Mouse (Mus musculus) Patski (cell line): ENCODE results near the gene Hoxa10. TPM values are rescaled to one million over a fixed set of nuclear protein-coding genes. Genes with fewer than 3 reads are reported as not detected.

ENCODE experiments used
- ATAC-seq: fragments of 100-300 bp; one replicate; pipeline ENCODE4 v1.8.0; 2021
- CTCF ChIA-PET: fragments of 350-600 bp; sonication (Branson Sonifier 250); formaldehyde crosslinking; loops from one replicate; lab custom pipeline; 2022; ENCODE audit warnings: inconsistent platforms; lab: Charles Lee
- POLR2A ChIA-PET: fragments of 350-600 bp; sonication (Branson Sonifier 250); formaldehyde crosslinking; loops from one replicate; lab custom pipeline; 2022; ENCODE audit warnings: antibody characterized with exemption, inconsistent platforms; lab: Charles Lee
- DNase-seq: peaks from one replicate; pipeline ENCODE4 v3.0.0-alpha.2; 2011; ENCODE audit warnings: low read depth, low spot score
- H3K27me3 ChIP-seq: fragments of 371-371 bp; one replicate; pipeline ENCODE4 v1.5.1; 2021
- CTCF ChIP-seq: fragments of 100-300 bp; IDR thresholded peaks from one replicate; pipeline ENCODE4 v1.5.1; 2021
- in situ Hi-C: fragments of 300-500 bp; cut with MboI; formaldehyde crosslinking; loops from 3 replicates; pipeline ENCODE4 v1.11.1; 2018; ENCODE audit warnings: low pct_unique_long_range_greater_than_20kb, mixed read lengths
- polyA plus RNA-seq: library from polyadenylated mRNA; unstranded; gene quantifications from one replicate; pipeline ENCODE4 v1.2.3, GENCODE M21; 2021

Hoxa10 gene
- 104 TPM for polyA plus RNA-seq

GRCm38 (mm10) chr6:52240389-52241000 lies at the start of gene Hoxa10:
Gene Hoxa10, minus strand, starts transcription at chr6:52240854.
- ChIA-PET POLR2A (interaction anchor here (0.7 to 37.4 kb wide), 7 partner anchors 12 to 771 kb away, joined by 3 to 778 read pairs (median 4); partner anchors contain the start of genes 5730596B20Rik, Cbx3, Gm28308 and Hnrnpa2b1), CTCF (interaction anchor here (0.7 to 3.4 kb wide), 15 partner anchors 9 to 80 kb away, joined by 3 to 20 read pairs (median 4); partner anchors contain the start of genes Hoxa7 and Hoxa9)
- peak; percentile 59 for ATAC-seq
- in situ Hi-C loops = loop anchor here (25.0 kb wide), 1 partner anchor 1253 kb away; no protein-coding TSS in a partner anchor
- no peak for DNase-seq
- TF ChIP-seq CTCF = no peak
- no peaks in the 10 kb centered on the region for H3K27me3 ChIP-seq

GRCm38 (mm10) chr6:52290186-52290585 lies 49.5 kb upstream of the Hoxa10 start:
- in situ Hi-C loops = no loop called here
- no peak for ATAC-seq
- H3K27me3 ChIP-seq = no peaks in the 10 kb centered on the region
- POLR2A ChIA-PET = no interaction called here
- CTCF ChIA-PET = no interaction called here
- no peak for DNase-seq
- no peak for TF ChIP-seq CTCF

DNA sequence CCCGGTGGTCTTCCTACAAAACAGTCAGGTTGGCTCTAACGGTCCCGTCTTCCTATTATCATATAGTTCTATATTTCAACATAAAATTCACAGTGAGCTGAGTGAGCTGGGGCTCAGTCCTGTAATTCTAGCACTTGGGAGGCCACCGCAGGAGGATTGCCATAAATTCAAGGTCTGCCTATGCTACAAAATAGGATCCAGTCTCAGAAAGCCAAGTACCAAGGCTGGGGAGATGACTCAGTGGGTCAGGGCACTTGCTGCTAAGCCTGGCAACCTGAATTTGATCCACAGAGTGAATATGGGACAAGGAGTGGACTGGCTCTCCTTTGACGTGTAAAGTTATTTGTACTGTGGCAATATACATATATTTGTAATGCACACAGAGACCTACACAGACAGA lies 43.2 kb upstream of the Hoxa10 start:
- ATAC-seq = no peak
- ChIA-PET POLR2A (interaction anchor here (0.7 kb wide), 1 partner anchor 292 kb away, joined by 3 read pairs; no protein-coding TSS in a partner anchor), CTCF (no interaction called here)
- H3K27me3 ChIP-seq = no peaks in the 10 kb centered on the region
- TF ChIP-seq CTCF = no peak
- DNase-seq = no peak
- in situ Hi-C loops = no loop called here

DNA sequence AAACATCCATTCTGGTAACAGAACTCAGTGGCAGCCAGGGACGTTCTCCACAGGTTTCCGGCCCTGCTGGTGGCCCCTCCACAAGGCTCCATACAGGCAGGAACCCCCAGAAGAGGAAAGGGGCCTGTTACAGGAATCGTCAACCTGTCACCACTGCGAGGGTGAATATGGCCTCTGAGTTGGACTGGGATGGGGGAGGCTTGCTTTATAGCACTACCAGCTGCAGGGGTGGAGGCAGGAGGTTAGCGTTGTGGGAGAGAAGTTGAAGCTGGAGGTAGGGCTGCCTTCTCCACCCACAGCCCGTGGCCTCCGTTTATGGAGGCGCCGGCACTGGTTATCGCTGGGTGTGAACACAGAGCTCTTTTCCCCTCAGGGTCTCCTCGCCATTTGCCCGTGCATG lies 40.4 kb upstream of the Hoxa10 start:
- ATAC-seq = no peak
- CTCF ChIA-PET = no interaction called here
- no peak for TF ChIP-seq CTCF

GRCm38 (mm10) chr6:52276920-52277319 lies 36.3 kb upstream of the Hoxa10 start:
- no peak for ATAC-seq
- ChIA-PET CTCF (interaction anchor here (1.0 to 1.9 kb wide), 3 partner anchors 16 to 323 kb away, joined by 3 to 5 read pairs (median 3); no protein-coding TSS in a partner anchor), POLR2A (no interaction called here)
- DNase-seq = no peak
- H3K27me3 ChIP-seq = no peaks in the 10 kb centered on the region
- no peak for TF ChIP-seq CTCF
- in situ Hi-C loops = no loop called here

More for the DNA sequence above, 40.4 kb upstream of the Hoxa10 start:
- in situ Hi-C loops = no loop called here
- no peak for DNase-seq
- POLR2A ChIA-PET = no interaction called here
- H3K27me3 ChIP-seq = no peaks in the 10 kb centered on the region

- ChIA-PET CTCF (interaction anchor here (1.5 to 1.9 kb wide), 2 partner anchors 19 to 324 kb away, joined by 3 to 5 read pairs; no protein-coding TSS in a partner anchor), POLR2A (no interaction called here)
- no peaks in the 10 kb centered on the region for H3K27me3 ChIP-seq
- DNase-seq (no peak), ATAC-seq (no peak)
- in situ Hi-C loops = no loop called here
- no peak for TF ChIP-seq CTCF
Observed at GRCm38 (mm10) chr6:52276382-52276781, 35.7 kb upstream of the Hoxa10 start.

- H3K27me3 ChIP-seq = no peaks in the 10 kb centered on the region
- no peak for DNase-seq
- in situ Hi-C loops = no loop called here
- no peak for TF ChIP-seq CTCF
- CTCF ChIA-PET = interaction anchor here (1.5 to 1.9 kb wide), 2 partner anchors 19 to 325 kb away, joined by 3 to 5 read pairs; no protein-coding TSS in a partner anchor
- no peak for ATAC-seq
- POLR2A ChIA-PET = no interaction called here
Observed at GRCm38 (mm10) chr6:52275563-52276280, 35.1 kb upstream of the Hoxa10 start.

GRCm38 (mm10) chr6:52274576-52274975 lies 33.9 kb upstream of the Hoxa10 start:
- H3K27me3 ChIP-seq = no peaks in the 10 kb centered on the region
- ChIA-PET POLR2A (no interaction called here), CTCF (no interaction called here)
- TF ChIP-seq CTCF = no peak
- ATAC-seq (no peak), DNase-seq (no peak)
- in situ Hi-C loops = loop anchor here (5.0 kb wide), 1 partner anchor 303 kb away; no protein-coding TSS in a partner anchor

GRCm38 (mm10) chr6:52273656-52274280 lies 33.1 kb upstream of the Hoxa10 start:
- ATAC-seq (no peak), DNase-seq (no peak)
- H3K27me3 ChIP-seq = no peaks in the 10 kb centered on the region
- no peak for TF ChIP-seq CTCF
- POLR2A ChIA-PET = no interaction called here
- CTCF ChIA-PET = no interaction called here
- in situ Hi-C loops = loop anchor here (5.0 kb wide), 1 partner anchor 304 kb away; no protein-coding TSS in a partner anchor
